Mouse (Mus musculus) WW6 (cell line): Measurements from ENCODE around the gene Clmn.

ENCODE experiments used
- DNase-seq: peaks from one replicate; pipeline ENCODE4 v3.0.0-alpha.2; 2013; ENCODE audit warnings: low read depth, low spot score

Gene Clmn

DNA sequence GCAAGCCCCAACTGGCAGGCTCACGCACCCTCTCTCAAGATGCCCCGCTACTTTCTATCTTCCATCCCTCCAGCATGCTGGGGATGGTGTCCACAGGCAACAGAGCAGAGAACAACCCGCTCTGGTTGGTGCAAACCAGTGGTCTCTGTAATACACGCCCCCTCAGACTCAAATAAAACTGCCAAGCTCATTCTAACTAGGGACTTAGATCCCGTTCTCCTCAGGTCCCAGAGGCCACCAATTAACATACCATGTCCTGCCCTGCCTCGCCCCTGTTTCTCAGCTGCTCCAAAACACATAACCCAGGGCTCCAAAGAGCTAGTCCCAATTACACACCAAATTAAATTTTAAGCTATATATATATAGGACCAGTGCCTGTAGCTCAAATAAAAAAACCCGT is 50.6 kb downstream of the Clmn start:
- DNase-seq = no peak

DNA sequence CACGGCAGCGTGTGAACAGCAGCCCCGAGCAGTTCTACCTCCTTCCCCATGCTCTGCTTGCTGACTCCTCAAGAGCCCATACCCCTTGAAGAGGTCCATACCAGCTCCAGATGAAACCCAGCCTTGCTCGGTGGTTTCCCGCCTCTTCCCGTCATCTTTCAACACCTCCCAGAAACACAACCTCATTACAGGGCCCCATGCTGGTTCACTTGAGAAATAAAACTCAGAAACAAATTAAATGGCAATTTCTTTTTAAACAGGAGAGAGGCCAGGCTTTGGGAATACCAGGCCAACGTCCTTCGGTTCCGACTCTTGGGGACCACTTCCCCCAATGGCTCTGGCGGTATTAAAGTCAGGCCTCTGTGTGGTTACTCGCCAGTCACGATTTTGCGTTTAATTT is 51.1 kb downstream of the Clmn start:
- no peak for DNase-seq

DNA sequence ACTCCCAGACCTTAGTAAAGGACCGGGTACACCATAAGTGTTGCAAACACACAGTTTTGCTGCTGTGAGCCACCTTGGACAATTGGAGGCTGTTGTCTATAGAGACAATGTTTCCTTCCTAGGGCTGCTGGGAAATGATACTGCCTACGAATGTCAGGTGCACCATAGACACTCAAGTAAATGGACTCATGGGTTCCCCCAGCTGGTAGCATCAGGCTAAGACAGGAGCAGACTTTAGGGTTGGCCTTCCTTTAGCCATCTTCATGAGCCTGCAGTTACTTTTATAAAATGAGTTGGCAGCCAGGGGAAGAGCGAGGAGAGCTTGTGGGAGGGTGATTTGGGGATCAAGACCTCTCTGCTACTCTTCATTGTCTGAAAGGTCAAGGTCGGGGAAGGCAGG is 52.2 kb downstream of the Clmn start:
- DNase-seq = no peak

DNA sequence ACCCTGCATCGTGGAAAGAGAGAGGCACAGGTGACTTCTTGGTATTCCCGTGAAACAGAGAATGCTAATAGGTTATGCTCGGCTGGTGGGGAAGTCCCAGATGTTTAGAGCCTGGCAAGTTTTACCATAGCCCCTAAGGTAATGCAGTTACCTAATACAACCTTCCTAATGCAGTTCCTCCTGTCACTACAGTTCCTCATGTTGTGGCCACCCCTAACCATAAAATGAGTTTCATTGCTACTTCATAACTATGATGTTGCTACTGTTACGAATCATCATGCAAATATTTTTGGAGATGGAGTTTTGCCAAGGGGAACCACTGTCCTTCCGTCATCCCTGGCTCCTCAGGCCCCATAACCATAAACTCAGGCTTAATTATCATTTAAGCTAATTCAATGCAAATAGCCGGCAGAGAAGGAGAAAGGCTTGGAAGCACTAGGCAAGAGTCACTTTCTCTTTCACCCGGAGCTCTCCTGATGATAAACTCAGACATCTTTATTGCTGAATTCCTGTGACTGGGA is 53.9 kb downstream of the Clmn start:
- no peak for DNase-seq

DNA sequence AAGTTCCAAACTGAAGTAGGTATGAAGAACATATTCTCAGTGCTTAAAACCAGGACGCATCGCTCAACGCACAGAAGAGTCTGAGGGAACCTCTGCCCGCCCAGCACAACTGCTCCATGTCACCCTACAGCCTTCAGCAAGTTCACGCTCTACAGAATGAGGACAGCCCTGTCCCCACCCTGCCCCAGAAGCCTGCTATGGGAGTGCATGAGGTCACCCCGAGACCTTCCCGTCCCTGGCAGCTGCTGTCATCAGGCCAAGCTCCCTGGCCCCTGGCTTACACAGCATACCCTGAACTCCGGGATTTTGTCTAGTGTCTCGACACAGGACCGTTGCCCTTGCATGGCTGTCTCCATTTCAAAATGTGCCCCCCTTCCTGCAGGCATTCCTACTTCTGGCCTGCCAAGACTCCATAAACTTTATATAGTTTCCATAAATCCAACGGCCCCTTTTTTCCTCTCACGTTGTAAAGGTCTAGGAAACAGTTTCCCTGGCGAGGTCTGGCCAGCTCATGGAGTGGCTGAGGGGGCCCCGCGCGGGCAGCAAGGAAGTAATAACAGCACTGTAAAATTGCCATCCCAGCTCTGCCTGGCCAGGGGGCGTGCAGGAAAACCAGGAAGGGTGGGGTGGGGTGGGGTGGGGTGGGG is 56.3 kb downstream of the Clmn start:
- DNase-seq = no peak

DNA sequence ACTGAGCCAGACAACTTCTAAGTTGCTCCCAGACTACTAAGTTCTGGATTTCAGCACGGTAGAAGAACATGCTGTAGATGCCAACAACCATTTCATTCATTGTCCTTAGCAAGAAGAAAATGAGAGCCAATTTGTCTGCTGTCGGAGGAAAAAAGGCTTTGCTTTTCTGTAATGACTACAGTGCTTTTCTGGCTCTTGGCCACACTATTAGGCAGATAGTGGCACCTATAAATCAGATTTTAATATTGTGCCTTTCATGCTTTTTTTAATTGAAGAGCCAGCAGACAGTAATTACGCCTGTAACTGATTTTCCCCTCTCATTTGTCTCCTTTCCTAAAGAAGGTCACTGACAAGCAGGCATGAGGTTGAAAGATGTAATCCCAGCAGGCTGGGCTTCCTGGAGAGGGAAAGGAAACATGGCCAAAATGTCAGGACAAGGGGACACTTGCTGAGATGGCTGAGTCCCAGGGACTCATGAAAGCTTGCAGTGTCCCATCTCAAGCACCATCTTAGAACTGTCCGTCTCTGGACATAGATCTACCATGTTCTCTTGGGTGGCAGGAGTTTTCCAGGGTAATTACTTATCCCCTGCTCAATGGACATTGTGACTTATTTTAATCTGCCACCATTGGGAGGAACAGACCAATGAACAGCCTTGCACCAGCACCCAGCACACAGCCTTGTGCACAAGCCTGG is 58.0 kb downstream of the Clmn start:
- DNase-seq = no peak

DNA sequence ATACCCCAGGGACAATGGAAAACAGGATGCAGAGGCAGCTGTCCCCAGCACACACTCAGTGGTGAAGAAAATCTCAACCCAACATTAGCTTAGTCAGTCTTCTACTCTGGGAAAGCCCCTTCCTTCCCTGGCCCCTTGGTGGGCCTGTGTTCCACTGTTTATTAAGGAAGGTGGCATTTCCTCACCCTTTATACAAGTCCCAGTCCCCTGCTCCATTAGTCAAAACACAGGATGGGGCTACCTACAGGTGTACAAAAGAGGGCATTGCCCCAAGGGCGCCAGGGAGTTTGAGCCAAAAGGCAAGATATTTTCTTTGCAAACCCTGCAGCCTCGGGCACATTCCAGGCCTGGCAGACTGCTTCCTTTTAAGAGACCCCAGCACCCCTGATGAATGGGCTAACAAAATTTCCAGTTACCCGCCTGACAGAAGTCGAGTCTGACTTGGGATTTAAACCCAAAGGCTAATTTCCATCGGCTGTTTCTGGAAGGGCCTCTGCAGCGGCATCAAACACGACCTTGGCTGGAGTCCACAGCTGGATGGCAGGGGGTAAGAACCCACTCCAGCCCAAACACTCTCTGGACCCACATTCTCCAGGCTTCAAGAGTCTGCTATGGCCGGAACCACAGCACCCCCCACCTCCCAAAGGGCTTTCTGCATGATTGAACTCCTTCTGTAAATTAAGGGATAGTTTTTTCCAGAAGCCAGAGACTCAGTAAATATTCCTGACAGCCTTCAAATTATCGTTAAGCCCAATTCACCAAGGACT is 63.2 kb downstream of the Clmn start:
- no peak for DNase-seq

DNA sequence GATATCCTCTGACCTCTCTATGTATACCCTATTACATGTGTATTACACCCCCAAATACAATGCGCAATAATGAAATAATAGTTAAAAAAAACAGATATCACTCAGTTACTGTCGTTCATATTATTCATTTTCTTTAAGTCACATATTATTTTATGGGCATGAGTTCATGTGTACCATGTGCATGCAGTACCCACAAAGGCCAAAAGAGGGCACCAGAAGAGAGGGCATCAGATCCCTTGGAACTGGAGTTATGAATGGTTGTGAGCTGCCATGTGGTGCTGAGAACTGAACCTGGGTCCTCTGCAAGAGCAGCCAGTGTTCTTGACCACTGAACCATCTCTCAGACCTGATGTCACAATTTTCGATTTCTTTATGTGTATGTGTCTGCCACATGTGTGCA is 65.5 kb downstream of the Clmn start:
- DNase-seq = no peak

DNA sequence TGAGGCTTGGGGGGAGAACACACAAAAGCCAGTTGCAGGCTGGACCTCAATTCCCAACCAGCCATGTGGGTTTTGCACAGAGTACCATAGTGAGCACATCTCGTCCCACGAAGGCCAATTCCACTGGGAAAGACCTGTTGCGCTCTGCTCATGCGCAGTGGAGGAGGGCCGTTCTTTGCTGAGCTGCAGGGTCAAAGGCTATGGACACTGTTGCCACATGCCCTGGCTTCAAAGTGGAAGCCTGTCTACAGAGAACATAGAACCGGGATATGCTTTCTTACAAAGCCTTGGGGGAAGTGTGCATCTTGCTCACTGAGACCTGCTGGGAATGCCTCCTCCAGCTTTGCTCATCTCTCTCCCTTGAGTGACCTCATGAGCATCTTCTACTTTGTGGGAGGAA is 67.0 kb downstream of the Clmn start:
- no peak for DNase-seq

DNA sequence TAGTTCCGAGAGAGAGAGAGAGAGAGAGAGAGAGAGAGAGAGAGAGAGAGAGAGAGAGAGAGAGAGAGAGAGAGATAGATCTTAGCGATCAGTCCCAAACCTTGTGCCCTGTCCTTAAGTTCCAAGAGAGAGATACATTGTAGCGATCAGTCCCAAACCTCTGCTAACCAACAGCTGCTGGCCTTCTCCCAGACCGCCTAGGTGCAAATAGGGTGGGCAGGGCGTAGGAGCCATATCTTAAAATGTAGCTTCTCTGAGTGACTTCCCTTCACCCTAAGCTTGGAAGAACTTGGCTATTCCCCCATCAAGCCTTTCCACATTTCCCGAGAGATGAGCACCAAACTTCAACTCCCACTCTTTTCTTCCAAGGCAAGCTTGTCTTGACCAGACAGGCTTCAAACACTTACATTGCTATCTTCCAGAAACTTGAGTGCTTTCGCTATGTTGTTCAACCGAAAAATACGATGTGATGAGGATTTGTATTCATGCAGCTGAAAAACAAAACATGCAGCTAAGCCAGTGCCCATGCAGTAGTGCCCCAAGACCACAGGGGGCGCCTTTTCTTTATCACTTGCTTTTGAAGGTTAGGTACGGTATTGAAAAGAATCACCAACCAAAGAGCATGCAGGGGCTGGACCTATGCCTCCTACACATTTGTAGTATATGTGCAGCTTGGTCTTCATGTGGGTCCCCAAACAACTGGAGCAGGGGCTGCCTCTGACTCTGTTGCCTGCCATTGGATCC is 68.1 kb downstream of the Clmn start:
- DNase-seq = no peak

DNA sequence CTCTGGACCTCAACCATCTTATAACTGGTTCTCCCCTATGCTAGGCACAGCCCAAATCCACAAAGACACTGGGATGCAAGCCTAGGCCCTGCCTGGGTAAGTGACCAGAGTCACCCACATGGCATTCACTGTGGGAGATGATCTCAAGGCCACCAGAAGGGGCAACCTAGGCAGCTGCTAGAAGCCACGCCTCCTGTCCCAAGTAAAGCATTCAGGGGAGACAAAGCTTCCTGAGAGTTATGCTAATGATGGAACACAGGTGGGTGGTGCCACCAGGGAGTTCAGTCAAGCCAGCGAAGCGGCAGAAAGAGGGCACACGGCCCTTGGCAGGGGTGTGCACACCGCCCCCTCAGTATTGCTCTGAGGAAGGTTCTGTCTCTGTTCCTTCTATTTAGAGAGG is 69.9 kb downstream of the Clmn start:
- no peak for DNase-seq

DNA sequence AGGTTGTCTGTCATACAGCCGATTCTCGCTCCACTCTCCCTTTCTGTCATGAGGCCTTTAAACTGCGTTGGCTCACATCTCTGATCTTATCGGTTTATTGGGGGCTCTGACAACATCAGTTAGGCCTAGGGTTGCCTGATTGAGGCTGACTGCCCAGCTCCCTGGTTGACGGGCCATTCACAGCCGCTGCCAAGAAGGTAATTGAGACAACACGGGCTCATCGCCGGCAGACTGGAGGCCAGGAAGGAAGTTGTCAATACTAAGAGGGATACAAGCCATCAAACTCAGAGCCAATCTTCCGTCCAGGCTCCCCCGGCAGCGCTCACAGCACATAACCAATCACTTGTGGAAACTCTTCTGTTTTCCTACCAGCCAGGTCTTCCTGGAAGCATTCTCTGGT is 71.4 kb downstream of the Clmn start:
- DNase-seq = no peak

DNA sequence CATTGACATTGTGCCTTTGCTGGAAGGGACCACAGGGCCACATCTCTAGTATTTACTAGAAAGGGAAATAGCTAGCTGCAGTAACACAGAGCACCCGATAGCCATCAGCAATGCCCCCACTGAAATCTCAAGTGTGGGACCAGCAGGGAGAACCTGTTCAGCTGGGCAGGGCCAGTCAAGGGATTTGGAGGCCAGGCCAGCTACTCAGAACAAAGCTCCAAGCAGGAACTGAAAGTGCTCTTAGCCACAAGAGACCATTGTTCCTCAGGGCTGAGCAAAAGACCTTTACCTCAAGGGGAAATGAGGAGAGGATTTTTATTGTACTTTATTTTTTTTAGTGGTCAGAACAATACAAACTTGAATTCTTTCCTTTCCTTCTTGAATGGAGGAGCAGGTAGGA is 87.3 kb downstream of the Clmn start:
- DNase-seq = no peak

DNA sequence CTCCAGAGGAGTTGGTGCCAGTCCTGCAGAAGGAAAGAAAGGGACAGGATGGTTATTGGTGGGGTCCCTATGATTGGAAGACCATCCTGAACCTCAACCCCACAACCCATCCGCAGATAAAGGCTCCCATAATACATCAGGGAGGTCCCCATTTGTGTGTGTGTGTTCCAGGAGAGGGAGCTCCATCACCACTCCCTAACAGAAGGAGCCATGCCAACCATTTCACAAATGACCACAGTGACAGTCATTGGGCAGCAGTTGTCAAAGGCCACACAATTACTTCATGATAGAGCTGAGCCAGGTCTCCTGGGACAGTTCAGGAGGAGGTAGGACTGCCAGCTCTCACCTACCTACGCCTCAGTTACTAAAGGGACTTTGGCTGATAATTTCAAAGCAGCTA is 92.9 kb downstream of the Clmn start:
- no peak for DNase-seq

DNA sequence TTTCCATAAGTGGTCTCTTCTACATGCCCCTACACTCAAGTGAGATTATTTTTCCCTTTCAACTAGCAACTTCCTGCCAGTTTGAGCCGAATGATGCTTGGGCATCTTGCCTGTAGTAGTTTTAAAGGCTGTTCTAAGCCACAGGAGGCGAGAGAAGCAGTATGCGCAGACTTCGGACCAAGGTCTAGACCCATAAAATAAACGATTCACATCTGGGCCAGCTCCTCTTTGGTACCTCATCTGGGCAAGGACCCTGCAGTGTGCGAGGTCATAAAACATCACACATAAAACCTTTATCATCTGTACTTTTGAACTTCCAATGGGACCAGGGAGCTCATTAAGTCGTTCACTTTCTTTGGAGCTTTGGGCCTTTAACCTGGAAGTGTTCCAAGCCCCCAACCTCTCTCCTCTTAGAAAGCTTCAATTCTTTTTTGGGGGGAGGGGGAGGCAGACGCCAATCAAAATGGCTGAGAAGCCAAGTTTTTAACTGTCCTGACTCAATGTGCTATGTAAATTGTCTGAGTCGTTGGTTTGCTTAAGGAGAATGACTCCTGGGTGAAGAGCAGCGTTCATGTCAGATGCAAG is 95.6 kb downstream of the Clmn start:
- no peak for DNase-seq

DNA sequence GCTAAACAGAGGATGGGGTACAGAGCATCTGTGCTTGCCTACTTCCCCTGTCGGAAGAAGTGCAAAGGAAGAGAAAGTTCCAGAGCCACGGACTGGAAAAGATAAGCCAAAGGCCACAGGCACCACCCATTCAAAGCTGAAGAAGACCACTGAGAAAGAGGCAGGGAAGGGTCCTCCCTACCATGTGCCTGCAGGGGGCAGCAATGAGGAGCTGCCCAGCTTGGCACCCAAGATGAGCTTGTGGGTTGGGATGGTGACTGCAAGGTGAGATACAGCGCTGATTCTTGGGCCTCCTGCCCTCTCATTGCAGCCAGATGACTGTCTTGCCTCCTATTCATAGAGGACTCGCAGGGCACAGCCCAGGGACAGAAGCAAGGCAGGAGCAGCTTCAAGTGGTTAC is 97.7 kb downstream of the Clmn start:
- DNase-seq = no peak

DNA sequence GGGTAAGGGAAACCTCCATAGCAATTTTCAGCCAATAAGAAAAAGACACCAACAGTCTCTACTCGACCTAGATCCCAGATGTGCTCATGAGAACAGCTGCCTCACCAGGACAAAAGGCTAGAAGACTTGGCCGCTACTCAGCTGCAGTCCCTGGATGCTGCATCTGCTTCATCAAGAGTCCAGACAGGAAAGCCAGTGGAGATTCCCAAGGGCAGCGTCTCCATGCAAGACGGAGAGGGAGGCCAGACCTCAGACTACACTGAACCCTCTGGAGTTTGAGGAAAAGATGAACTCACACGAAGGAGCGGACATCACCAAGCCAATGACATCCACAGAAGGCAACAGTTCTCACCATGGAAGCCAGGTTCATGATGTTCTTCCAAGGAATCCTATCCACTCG is 99.1 kb downstream of the Clmn start:
- DNase-seq = no peak

DNA sequence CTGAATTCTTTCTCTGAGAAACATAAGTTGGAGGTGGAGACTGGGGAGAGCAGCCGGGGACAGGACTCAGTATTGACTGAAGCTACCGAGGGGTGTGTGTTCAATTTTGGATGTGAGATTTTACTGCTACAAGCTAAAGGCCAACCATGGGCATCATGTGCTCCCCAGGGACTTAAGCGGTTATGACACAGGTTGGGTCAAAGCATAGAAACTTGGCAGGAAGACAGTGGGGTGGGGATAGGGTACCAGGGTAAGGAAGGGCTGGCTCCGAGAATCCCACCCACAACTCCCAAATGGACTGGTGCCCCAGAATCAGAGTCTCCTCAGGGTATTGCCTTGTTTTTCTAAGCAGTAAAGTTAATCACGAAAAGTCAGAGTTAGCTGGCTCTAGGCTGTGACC is 99.8 kb downstream of the Clmn start:
- DNase-seq = no peak

DNA sequence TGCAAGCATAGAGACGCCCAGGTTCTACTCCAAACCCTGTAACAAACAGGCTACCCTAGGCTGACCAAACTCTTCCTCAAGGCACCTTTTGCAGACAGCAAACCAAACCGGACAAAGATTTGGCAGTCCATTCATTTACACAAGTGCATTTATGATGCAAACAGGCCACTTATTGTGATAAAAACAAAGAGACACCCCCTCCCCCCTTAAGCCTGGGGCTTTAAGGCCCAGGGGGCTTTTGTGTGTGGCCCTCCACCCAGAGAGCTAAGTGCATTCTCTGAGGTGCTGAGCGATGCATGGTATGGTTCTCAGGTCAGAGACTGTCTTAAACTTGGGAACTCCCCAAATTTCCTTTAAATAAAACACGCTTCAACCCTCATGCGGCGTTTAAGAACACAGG is 101.0 kb downstream of the Clmn start:
- no peak for DNase-seq

DNA sequence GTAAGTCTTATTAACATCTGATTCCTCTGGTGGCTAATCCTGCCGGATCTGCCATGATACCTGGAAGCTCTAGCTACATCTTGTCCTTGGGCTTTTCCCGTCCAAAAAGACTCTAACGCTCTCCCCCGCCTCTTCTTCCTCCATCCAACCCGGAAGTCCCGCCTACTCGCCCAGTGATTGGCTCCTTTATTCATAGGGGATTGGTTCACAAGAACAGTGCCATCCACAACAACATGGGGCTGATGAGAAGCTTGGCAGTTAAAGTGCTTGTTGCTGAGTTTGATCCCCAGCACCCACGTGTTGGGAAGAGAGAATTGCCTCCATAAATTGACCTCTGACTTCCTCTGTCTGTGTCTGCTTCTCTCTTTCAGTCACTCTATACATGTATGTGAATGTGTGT is 103.5 kb downstream of the Clmn start:
- DNase-seq = no peak

DNA sequence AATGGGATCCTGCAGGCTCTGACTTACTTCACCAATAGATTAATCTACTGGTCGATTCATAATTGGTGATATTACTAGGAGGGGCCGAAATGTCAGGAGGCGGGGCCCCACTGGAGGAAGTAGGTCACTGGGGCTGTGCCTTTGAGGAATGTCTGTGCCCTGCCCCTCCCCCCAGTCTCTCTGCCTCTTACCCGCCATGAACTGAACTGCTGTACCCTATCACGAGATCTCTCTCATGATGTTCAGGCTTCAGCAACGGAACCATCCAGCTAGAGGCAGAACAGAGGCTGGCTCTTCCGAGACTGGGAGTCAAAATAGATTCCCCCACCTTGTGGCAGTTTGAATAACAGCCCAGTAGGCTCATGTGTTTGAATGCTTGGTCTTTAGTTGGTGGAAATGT is 106.8 kb downstream of the Clmn start:
- no peak for DNase-seq

DNA sequence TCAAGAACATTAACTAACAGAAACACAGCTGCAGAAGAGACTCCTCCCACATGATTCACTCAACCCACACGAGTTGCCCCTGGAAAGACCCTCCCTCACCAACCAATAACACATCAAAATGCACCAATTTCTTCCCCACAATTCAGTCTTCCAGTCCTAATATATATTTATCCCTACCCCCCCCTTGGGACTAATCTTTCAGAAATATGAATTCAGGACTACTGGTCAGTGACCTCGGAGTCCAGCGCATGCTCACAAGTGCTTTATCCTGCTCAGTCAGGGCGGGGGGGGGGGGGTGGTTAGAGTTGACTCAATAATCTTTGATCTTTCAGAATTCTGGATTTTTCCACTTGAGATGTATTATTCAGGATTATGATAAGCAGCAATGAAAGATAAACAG is 111.2 kb downstream of the Clmn start:
- DNase-seq = no peak
